Mouse (Mus musculus): ENCODE results near the gene Rpl18.

The Rpl18 gene

GRCm38 (mm10) chr7:45700301-45701015 is 14.8 kb upstream of the Rpl18 start:
- in situ Hi-C loops (cut with MseI, MboI), result no loop called here

GRCm38 (mm10) chr7:45701072-45701471 is 14.2 kb upstream of the Rpl18 start:
- in situ Hi-C loops (cut with MseI, MboI), result no loop called here

- in situ Hi-C loops (cut with MseI, MboI), result no loop called here
Observed at GRCm38 (mm10) chr7:45701607-45702006, 13.7 kb upstream of the Rpl18 start.

GRCm38 (mm10) chr7:45702316-45702715 is 12.9 kb upstream of the Rpl18 start:
- in situ Hi-C loops (cut with MseI, MboI), result no loop called here

- in situ Hi-C loops (cut with MseI, MboI), result no loop called here
Observed at GRCm38 (mm10) chr7:45702809-45703520, 12.3 kb upstream of the Rpl18 start.

- in situ Hi-C loops (cut with MseI, MboI), result no loop called here
Observed at GRCm38 (mm10) chr7:45703521-45704033, 11.7 kb upstream of the Rpl18 start.

GRCm38 (mm10) chr7:45704046-45704559 is 11.2 kb upstream of the Rpl18 start:
- in situ Hi-C loops (cut with MseI, MboI), result no loop called here

GRCm38 (mm10) chr7:45704730-45705442 is 10.4 kb upstream of the Rpl18 start, which contains the start of gene Dbp:
Dbp (plus strand) TSS chr7:45705088.
- in situ Hi-C loops (cut with MseI, MboI), result no loop called here

GRCm38 (mm10) chr7:45705443-45705864 is 9.8 kb upstream of the Rpl18 start:
- in situ Hi-C loops (cut with MseI, MboI), result no loop called here

GRCm38 (mm10) chr7:45705873-45706281 is 9.4 kb upstream of the Rpl18 start:
- in situ Hi-C loops (cut with MseI, MboI), result no loop called here

- in situ Hi-C loops (cut with MseI, MboI), result no loop called here
Observed at GRCm38 (mm10) chr7:45706721-45707241, 8.5 kb upstream of the Rpl18 start.

- in situ Hi-C loops (cut with MseI, MboI), result no loop called here
Observed at GRCm38 (mm10) chr7:45707375-45707967, 7.8 kb upstream of the Rpl18 start.

GRCm38 (mm10) chr7:45708221-45708761 is 7.0 kb upstream of the Rpl18 start:
- in situ Hi-C loops (cut with MseI, MboI), result no loop called here

GRCm38 (mm10) chr7:45709036-45709435 is 6.2 kb upstream of the Rpl18 start:
- in situ Hi-C loops (cut with MseI, MboI), result no loop called here

- in situ Hi-C loops (cut with MseI, MboI), result no loop called here
Observed at GRCm38 (mm10) chr7:45709677-45710355, 5.4 kb upstream of the Rpl18 start.

GRCm38 (mm10) chr7:45710477-45711191 is 4.6 kb upstream of the Rpl18 start:
- in situ Hi-C loops (cut with MseI, MboI), result no loop called here

GRCm38 (mm10) chr7:45711316-45712021 is 3.8 kb upstream of the Rpl18 start:
- in situ Hi-C loops (cut with MseI, MboI), result no loop called here

GRCm38 (mm10) chr7:45712022-45712757 is 3.1 kb upstream of the Rpl18 start:
- in situ Hi-C loops (cut with MseI, MboI), result no loop called here
